Mouse (Mus musculus) limb, embryonic 12.5 days (tissue): ENCODE results near the gene Morc3. TPM values are rescaled to one million over a fixed set of nuclear protein-coding genes. Genes with fewer than 3 reads are reported as not detected.

Source experiments
- ATAC-seq: fragments of 200-750 bp; cut with Nextera tagmentation; 2 replicates; pipeline ENCODE4 v1.8.0; 2017; ENCODE audit warnings: low read depth, moderate TSS enrichment; ENCODE audit not compliant: insufficient number of reproducible peaks, insufficient read depth, low FRiP score, low TSS enrichment
- H3K27ac ChIP-seq: fragments of 300-500 bp; sonication (generic); 2 replicates; pipeline ENCODE4 v1.5.1; 2016; ENCODE audit warnings: mild to moderate bottlenecking, moderate library complexity
- H3K27me3 ChIP-seq: fragments of 300-500 bp; sonication (generic); 2 replicates; pipeline ENCODE4 v1.6.1; 2016; ENCODE audit warnings: mild to moderate bottlenecking, moderate library complexity
- H3K36me3 ChIP-seq: fragments of 300-500 bp; sonication (generic); 2 replicates; pipeline ENCODE4 v1.6.1; 2016; ENCODE audit warnings: mild to moderate bottlenecking, moderate library complexity
- H3K4me1 ChIP-seq: fragments of 300-500 bp; sonication (generic); replicated peaks from 2 replicates; pipeline ENCODE4 v1.6.1; 2016
- H3K4me2 ChIP-seq: fragments of 300-500 bp; sonication (generic); 2 replicates; pipeline ENCODE4 v1.6.1; 2016; ENCODE audit warnings: mild to moderate bottlenecking, moderate library complexity
- H3K4me3 ChIP-seq: fragments of 300-500 bp; sonication (generic); replicated peaks from 2 replicates; pipeline ENCODE4 v1.5.1; 2016; ENCODE audit warnings: mild to moderate bottlenecking
- H3K9ac ChIP-seq: fragments of 300-500 bp; sonication (generic); replicated peaks from 2 replicates; pipeline ENCODE4 v1.6.1; 2016; ENCODE audit warnings: mild to moderate bottlenecking, moderate library complexity
- H3K9me3 ChIP-seq: fragments of 300-500 bp; sonication (generic); 2 replicates; pipeline ENCODE4 v1.6.1; 2016; ENCODE audit warnings: mild to moderate bottlenecking, moderate library complexity
- WGBS: fragments of 180-500 bp; shearing (Covaris S2); methylation state at CpG from one replicate; pipeline ENCODE4 v1.1.7; 2016; 5-methylcytosine and 5-hydroxymethylcytosine counted together
- polyA plus RNA-seq: library from polyadenylated mRNA; unstranded; fragments of >200 nt; fragmentation: Nextera tagmentation; extraction: Ambion mirVana; gene quantifications from 2 replicates; pipeline ENCODE4 v1.2.1, GENCODE M21; 2016

Gene Morc3
- polyA plus RNA-seq, 1 experiment from 2014 or later: 42.0 TPM

DNA sequence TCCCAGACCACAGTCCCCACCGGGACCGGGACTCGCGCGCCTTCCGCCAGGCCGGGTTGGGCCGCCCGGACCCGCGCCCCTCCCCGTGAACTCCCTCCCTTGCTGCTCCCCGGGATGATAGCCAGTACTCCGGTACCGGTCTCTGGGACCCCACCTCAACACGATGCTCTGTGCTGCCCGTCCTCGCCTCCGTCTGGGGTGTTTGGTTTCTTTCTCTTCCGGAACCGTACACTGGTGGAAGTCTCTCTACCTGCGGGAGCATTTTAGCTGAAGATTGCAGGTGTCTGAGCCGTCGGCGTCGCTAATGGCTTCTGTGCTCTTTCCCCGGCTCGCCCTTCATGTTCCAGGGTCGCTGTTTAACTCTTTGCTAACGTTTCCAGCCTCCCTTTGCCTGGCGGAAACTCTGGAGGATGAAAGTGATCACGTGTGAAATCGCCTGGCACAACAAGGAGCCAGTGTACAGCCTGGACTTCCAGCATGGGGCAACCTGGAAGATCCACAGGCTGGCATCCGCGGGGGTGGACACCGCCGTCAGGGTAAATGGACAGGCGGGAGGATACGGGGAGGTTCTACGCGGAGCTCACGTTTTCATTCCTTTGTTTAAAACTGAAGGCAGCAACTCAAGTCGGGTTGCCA, 52.3 kb downstream of the Morc3 start:
- ATAC-seq: peak; percentile 58
- Histone ChIP-seq H3K36me3 (peaks cover 33% of the 10 kb centered on the region), H3K4me1 (peaks cover 20% of the 10 kb centered on the region), H3K27me3 (no peaks in the 10 kb centered on the region), H3K4me3 (peak overlapping the region; percentile 86), H3K9me3 (no peaks in the 10 kb centered on the region), H3K9ac (peak overlapping the region; percentile 78), H3K4me2 (peak overlapping the region; percentile 78), H3K27ac (peak overlapping the region; percentile 69)
- under 1% methylated on average over 43 of the region's 43 CpGs for WGBS

DNA sequence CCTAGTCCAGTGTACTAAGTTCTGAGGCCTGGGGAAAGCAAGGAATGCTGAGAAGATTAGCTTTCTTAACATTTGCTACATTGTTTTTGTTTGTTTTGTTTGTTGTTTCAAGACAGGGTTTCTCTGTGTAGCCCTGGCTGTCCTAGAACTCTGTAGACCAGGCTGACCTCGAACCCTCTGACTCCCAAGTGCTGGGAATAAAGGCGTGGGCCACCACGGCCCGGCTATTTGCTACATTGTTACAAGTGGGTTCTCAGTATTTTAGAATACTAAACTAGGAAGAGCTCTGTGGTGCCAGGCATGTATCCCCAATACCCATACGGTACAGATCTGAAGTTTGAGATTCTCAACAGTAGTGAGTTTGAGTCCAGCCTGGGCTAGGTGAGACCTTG, 52.8 kb downstream of the Morc3 start:
- WGBS: 54% methylated on average over 5 of the region's 5 CpGs
- no peak overlapping the region for H3K27ac ChIP-seq
- ATAC-seq: no peak
- no peaks in the 10 kb centered on the region for H3K27me3 ChIP-seq
- H3K36me3 ChIP-seq: peaks cover 38% of the 10 kb centered on the region
- peaks cover 20% of the 10 kb centered on the region for H3K4me1 ChIP-seq
- peak overlapping the region; percentile 86 for H3K4me3 ChIP-seq
- H3K9me3 ChIP-seq: no peaks in the 10 kb centered on the region
- peak overlapping the region; percentile 78 for H3K9ac ChIP-seq
- H3K4me2 ChIP-seq: peak overlapping the region; percentile 78

DNA sequence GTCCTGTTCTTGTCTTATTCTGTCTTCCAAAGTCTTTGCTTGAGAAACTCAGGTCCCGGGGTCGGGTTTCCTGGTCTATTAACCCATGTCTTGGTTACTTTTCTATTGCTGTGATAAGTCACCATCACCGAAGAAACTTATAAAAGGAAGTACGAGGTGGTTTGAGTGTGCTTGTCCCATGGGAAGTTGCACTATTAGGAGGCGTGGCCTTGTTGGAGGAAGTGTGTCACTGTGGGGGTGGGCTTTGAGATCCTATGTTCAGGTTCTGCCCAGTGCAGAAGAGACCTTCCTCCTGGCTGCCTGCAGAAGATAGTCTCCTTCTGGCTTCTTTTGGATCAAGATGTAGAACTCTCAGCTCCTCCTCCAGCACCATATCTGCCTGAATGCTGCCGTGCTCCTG, 56.6 kb downstream of the Morc3 start:
- H3K4me3 ChIP-seq: no peak overlapping the region
- H3K9ac ChIP-seq: no peak overlapping the region
- H3K4me1 ChIP-seq: peaks cover 20% of the 10 kb centered on the region
- H3K27ac ChIP-seq: no peak overlapping the region
- no peak overlapping the region for H3K4me2 ChIP-seq
- H3K9me3 ChIP-seq: no peaks in the 10 kb centered on the region
- 90% methylated on average over 6 of the region's 6 CpGs for WGBS
- no peaks in the 10 kb centered on the region for H3K27me3 ChIP-seq
- ATAC-seq: no peak
- H3K36me3 ChIP-seq: peaks cover 76% of the 10 kb centered on the region

DNA sequence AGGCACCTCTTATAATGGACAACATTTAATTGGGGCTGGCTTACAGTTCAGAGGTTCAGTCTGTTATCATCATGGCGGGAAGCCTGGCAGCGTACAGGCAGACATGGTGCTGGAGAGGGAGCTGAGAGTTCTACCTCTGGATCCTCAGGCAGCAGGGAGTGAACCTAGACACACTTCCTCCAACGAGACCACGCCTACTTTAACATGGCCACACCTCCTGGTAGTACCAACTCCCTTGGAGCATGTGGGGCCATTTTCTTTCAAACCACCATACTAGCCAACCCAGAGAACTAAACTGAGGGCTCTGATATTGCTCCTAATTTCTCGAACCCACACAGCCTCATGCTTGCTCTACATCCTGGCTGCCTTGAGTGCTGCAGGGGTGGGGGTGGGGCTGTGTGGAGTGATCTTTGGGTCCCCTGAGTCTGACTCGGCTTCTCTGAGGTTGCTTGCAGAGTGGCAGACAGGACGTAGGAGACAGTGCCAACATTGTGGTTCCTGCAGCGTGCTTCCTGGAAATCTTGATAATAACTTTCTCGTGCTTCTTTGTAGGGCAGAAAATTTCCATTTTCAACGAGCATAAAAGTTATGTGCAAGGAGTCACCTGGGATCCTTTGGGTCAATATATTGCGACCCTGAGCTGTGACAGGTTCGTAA, 59.2 kb downstream of the Morc3 start:
- H3K27ac ChIP-seq: no peak overlapping the region

DNA sequence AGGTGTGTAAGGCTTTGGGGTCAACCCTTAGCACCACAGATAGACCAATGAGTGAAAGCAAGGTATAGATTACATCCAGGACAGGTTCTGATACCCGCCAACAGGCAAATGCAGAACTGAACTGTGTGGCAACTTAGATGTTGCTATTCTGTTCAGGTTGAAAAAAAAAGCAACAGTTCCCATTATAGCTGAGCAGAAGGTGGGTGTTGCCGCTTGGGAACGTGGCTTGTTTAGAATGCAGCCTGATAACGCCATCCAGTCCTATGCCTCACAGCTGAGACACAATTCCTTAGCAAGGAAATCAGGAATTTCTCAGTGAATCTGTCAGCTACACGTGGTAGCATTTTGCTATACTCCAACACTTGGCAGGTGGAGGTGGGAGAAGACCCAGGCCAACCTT, 61.4 kb downstream of the Morc3 start:
- 89% methylated on average over 5 of the region's 5 CpGs for WGBS
- Histone ChIP-seq H3K4me2 (no peak overlapping the region), H3K4me1 (no peaks in the 10 kb centered on the region), H3K9ac (no peak overlapping the region), H3K9me3 (no peaks in the 10 kb centered on the region), H3K27ac (no peak overlapping the region), H3K4me3 (no peak overlapping the region), H3K36me3 (peaks cover 81% of the 10 kb centered on the region), H3K27me3 (no peaks in the 10 kb centered on the region)
- no peak for ATAC-seq

More for the DNA sequence above, 59.2 kb downstream of the Morc3 start:
- H3K27me3 ChIP-seq: no peaks in the 10 kb centered on the region
- H3K4me1 ChIP-seq: peaks cover 4% of the 10 kb centered on the region
- H3K9ac ChIP-seq: no peak overlapping the region
- H3K36me3 ChIP-seq: peaks cover 100% of the 10 kb centered on the region
- H3K4me2 ChIP-seq: no peak overlapping the region
- WGBS: 89% methylated on average over 12 of the region's 12 CpGs
- H3K4me3 ChIP-seq: no peak overlapping the region
- no peaks in the 10 kb centered on the region for H3K9me3 ChIP-seq
- no peak for ATAC-seq

DNA sequence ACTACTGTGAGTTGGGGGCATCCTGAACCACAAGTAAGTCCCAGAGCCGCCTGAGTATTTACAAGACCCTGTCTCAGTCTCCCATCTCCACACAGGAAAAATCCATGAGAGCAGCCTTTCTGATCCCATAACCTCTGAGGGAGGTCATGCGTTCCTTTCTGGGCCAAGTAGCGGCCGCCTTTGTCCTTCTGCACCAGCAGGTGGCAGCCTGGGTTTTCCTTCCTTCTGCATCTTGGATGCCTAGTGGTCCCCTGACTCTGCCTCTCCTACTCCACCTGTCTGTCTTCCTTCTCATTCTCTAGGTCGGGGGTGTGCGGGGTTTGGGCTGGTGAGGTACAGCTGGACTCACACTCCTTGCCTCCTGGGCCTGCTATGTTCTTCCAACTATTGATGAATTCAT, 71.1 kb downstream of the Morc3 start:
- no peak overlapping the region for H3K4me3 ChIP-seq
- no peak overlapping the region for H3K9ac ChIP-seq
- H3K9me3 ChIP-seq: no peaks in the 10 kb centered on the region
- H3K4me2 ChIP-seq: no peak overlapping the region
- no peak overlapping the region for H3K27ac ChIP-seq
- peaks cover 83% of the 10 kb centered on the region for H3K36me3 ChIP-seq
- no peaks in the 10 kb centered on the region for H3K4me1 ChIP-seq
- WGBS: 86% methylated on average over 6 of the region's 6 CpGs
- no peaks in the 10 kb centered on the region for H3K27me3 ChIP-seq
- no peak for ATAC-seq

DNA sequence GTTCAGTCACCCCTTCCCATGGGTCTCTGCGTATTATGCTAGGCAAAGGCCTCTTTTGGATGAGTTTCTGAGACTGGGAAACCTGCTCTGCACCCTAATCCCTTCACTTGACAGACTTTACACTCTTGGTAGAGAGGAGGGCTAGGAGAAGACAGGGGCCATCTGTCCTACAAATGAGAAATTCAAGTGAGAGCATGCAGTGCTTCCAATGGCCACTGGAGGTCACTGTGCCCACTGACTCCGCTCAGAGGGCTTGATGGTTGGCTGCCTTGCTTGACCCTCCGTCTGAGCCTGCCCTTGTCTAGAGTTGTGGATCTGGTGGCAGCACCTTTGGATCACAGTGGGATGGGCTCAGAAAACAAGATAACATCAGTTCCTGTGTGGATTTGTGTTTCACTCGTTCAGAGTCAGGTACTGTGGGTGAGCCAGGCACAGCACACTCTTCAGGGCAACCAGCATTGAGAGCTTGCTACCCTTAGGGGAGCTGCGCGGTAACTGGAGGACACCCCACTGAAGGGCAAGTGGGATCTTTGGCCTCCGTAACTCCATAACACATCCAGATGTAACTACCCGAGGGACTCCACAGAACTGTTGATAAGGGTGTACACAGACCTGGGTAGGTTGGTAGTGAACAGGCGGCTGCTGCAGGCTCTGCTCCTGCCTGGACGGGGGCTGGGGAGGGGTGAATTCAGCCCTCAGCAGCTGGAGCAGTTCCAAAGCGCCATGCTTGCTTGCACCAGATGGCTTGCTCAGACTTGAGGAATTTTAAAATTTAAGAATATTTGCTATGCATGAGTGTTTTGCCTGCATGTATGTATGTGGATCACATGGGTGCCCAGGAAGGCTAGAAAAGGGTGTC, 74.5 kb downstream of the Morc3 start:
- H3K9ac ChIP-seq: no peak overlapping the region

DNA sequence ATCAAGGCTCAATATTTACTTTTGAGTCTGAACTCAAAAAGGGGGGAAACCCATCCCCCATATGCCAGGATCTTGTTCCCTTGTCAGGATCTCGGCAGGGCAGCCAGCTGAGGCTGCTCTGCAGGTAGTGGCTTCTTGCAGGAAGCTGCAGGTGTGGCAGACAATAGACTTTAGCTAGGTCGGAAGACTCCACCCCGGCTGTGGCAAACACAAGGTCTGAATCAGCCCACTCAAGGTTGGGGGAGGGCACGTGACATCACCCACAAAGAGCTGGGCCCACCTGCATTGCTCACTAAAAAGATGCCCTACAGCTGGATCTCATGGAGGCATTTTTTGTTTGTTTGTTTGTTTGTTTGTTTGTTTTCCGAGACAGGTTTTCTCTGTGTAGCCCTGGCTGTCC, 75.8 kb downstream of the Morc3 start:
- Histone ChIP-seq H3K27me3 (no peaks in the 10 kb centered on the region), H3K4me1 (peaks cover 8% of the 10 kb centered on the region), H3K9me3 (no peaks in the 10 kb centered on the region), H3K27ac (no peak overlapping the region), H3K4me2 (no peak overlapping the region), H3K4me3 (no peak overlapping the region), H3K9ac (no peak overlapping the region), H3K36me3 (peaks cover 44% of the 10 kb centered on the region)
- WGBS: 73% methylated on average over 5 of the region's 5 CpGs
- ATAC-seq: no peak

More for the DNA sequence above, 74.5 kb downstream of the Morc3 start:
- H3K4me2 ChIP-seq: no peak overlapping the region
- no peaks in the 10 kb centered on the region for H3K27me3 ChIP-seq
- H3K27ac ChIP-seq: no peak overlapping the region
- 0 out of 2 replicates have a peak, but pooled peaks cover 2% of the 10 kb centered on the region for H3K4me1 ChIP-seq
- ATAC-seq: no peak
- peaks cover 56% of the 10 kb centered on the region for H3K36me3 ChIP-seq
- no peaks in the 10 kb centered on the region for H3K9me3 ChIP-seq
- WGBS: 68% methylated on average over 11 of the region's 11 CpGs
- H3K4me3 ChIP-seq: no peak overlapping the region

DNA sequence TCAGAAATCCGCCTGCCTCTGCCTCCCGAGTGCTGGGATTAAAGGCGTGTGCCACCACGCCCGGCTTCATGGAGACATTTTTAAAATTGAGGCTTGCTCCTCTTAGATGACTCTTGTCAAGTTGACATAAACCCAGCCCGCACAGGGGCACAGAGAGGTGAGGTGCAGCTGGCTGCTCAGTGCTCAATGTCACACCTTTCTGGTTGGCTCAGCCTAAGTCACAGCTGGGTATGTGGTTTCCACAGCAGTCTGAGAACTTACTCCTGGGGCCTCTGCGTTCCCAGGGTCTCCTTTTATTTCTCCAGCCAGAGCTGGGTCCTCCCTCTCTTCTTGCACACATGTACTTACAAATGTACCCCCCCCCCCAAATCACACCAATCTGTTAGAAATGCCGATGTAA, 76.3 kb downstream of the Morc3 start:
- H3K9me3 ChIP-seq: no peaks in the 10 kb centered on the region
- H3K9ac ChIP-seq: no peak overlapping the region
- no peak for ATAC-seq
- no peaks in the 10 kb centered on the region for H3K27me3 ChIP-seq
- WGBS: 85% methylated on average over 8 of the region's 8 CpGs
- H3K4me1 ChIP-seq: peaks cover 8% of the 10 kb centered on the region
- no peak overlapping the region for H3K27ac ChIP-seq
- no peak overlapping the region for H3K4me3 ChIP-seq
- H3K4me2 ChIP-seq: no peak overlapping the region
- peaks cover 39% of the 10 kb centered on the region for H3K36me3 ChIP-seq

DNA sequence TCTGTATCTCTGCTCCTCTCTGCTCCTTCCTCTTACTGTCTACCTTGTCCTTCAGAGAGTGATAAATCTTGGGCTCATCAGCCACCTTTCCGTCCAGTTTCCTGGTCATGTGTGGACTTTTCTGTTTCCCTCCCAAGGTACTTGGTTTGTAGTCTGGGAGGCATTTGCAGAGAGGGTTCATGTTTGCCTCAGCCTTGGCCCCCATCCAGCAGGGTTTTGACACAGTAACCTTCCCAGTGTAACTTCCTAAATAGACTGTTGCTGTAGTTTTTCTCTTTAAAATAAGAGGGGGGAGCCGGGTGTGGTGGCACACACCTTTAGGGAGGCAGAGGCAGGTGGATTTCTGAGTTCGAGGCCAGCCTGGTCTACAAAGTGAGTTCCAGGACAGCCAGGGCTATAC, 78.0 kb downstream of the Morc3 start:
- no peak for ATAC-seq
- no peak overlapping the region for H3K4me3 ChIP-seq
- H3K36me3 ChIP-seq: peaks cover 22% of the 10 kb centered on the region
- 85% methylated on average over 3 of the region's 3 CpGs for WGBS
- no peaks in the 10 kb centered on the region for H3K9me3 ChIP-seq
- no peak overlapping the region for H3K9ac ChIP-seq
- peaks cover 8% of the 10 kb centered on the region for H3K4me1 ChIP-seq
- H3K4me2 ChIP-seq: no peak overlapping the region
- no peak overlapping the region for H3K27ac ChIP-seq
- H3K27me3 ChIP-seq: no peaks in the 10 kb centered on the region
